Mouse (Mus musculus): Measurements from ENCODE around the gene Ctnna3. TPM values are rescaled to one million over a fixed set of nuclear protein-coding genes. Genes with fewer than 3 reads are reported as not detected.
A peak's percentile ranks its signal among the peaks of the same experiment; 100 is the strongest.
"Not testable (repeated sequence)": the region's sequence is repeated elsewhere in the genome, so short reads cannot be mapped to it uniquely, and the experiment has no call there.

The Ctnna3 gene
- polyA plus RNA-seq, 1 experiment = 1.3 TPM

- no peak overlapping the region for H3K4me3 ChIP-seq (ENCODE audit: insufficient read depth, low read length)
- no peak overlapping the region for H3K27ac ChIP-seq (ENCODE audit: insufficient read depth, low read length)
- no peak for TF ChIP-seq CTCF (IDR thresholded peaks at IDR 0.05; ENCODE audit: extremely low read depth, insufficient read depth, low read length)
- TF ChIP-seq POLR2A (IDR thresholded peaks at IDR 0.05; ENCODE audit: extremely low read depth, insufficient read depth, low read length) = no peak
- H3K4me1 ChIP-seq (ENCODE audit: control insufficient read depth, insufficient read depth, low read length) = no peaks in the 10 kb centered on the region
Measured at GRCm38 (mm10) chr10:64710017-64710416, 1280.1 kb downstream of the Ctnna3 start.

GRCm38 (mm10) chr10:64718036-64718435 lies 1288.1 kb downstream of the Ctnna3 start:
- TF ChIP-seq POLR2A (IDR thresholded peaks at IDR 0.05; ENCODE audit: extremely low read depth, insufficient read depth, low read length) = no peak
- no peak for TF ChIP-seq CTCF (IDR thresholded peaks at IDR 0.05; ENCODE audit: extremely low read depth, insufficient read depth, low read length)

DNA sequence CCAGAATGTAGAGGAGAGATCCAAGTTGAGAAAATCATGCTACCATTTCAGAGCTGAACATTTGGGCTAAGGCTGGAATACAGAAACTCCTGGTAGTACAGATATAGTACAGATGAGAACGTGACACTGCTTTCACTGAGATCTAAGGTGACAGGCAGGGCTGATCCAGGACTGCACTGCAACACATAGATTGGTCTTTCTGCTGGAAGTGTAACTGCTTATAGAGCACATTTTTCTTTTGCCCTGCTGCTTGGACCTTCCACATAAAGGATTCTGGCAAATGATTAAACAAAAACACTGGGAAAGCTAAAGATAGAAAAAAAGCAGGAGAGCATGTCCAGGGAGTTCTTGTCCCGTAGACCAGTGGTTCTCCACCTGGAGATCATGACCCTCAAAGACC lies 1305.8 kb downstream of the Ctnna3 start:
- no peak overlapping the region for H3K27ac ChIP-seq (ENCODE audit: insufficient read depth, low read length)
- H3K4me1 ChIP-seq (ENCODE audit: control insufficient read depth, insufficient read depth, low read length) = no peaks in the 10 kb centered on the region
- TF ChIP-seq CTCF (IDR thresholded peaks at IDR 0.05; ENCODE audit: extremely low read depth, insufficient read depth, low read length) (no peak), POLR2A (IDR thresholded peaks at IDR 0.05; ENCODE audit: extremely low read depth, insufficient read depth, low read length) (no peak)
- H3K4me3 ChIP-seq (ENCODE audit: insufficient read depth, low read length) = no peak overlapping the region

More at GRCm38 (mm10) chr10:64718036-64718435, 1288.1 kb downstream of the Ctnna3 start:
- Histone ChIP-seq H3K4me3 (ENCODE audit: insufficient read depth, low read length) (no peak overlapping the region), H3K4me1 (ENCODE audit: control insufficient read depth, insufficient read depth, low read length) (no peaks in the 10 kb centered on the region), H3K27ac (ENCODE audit: insufficient read depth, low read length) (no peak overlapping the region)

DNA sequence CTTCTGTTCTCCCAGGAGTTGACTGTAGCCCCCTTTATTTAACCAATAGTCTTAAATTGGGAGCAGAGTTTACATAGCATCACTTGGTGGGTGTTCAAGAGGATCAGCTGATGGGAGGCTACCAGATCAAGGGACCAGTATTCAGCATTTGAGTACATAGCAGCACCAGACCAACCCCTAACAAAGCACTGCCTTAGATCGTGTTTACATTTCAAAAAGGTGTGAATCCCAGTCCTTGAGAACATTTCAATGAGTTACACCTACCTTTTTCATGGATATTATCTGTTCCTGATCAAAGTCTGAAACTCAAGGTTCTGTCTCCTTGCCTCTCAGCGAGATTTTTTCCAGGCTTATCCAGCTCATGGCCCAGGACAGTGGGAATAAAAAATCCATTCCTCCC lies 1306.7 kb downstream of the Ctnna3 start:
- TF ChIP-seq CTCF (IDR thresholded peaks at IDR 0.05; ENCODE audit: extremely low read depth, insufficient read depth, low read length) (no peak), POLR2A (IDR thresholded peaks at IDR 0.05; ENCODE audit: extremely low read depth, insufficient read depth, low read length) (no peak)
- Histone ChIP-seq H3K4me1 (ENCODE audit: control insufficient read depth, insufficient read depth, low read length) (no peaks in the 10 kb centered on the region), H3K4me3 (ENCODE audit: insufficient read depth, low read length) (no peak overlapping the region), H3K27ac (ENCODE audit: insufficient read depth, low read length) (no peak overlapping the region)

DNA sequence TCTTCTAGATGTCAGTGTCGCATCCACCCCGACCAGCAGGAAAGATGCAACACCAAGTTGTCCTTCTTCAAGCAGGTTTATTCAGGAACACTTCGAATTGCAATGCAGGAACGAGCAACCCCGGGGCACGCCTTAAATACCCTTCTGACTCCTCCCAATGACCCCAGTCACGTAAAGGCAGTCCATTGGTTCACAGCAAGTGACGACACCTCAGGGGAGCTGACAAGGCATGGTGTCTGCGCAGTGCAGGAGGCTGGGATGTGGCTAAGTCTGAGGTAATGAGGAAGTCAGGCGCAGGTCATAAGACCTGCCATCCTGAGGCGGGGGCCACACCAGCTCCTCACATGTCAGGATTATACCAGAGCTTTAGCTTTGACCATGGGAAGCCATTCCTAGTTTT lies 1311.8 kb downstream of the Ctnna3 start:
- H3K27ac ChIP-seq (ENCODE audit: insufficient read depth, low read length); H3K4me3 ChIP-seq (ENCODE audit: insufficient read depth, low read length); H3K4me1 ChIP-seq (ENCODE audit: control insufficient read depth, insufficient read depth, low read length): not testable (repeated sequence)

GRCm38 (mm10) chr10:64744099-64744498 lies 1314.2 kb downstream of the Ctnna3 start:
- not testable (repeated sequence) for H3K4me1 ChIP-seq (ENCODE audit: control insufficient read depth, insufficient read depth, low read length); H3K4me3 ChIP-seq (ENCODE audit: insufficient read depth, low read length); H3K27ac ChIP-seq (ENCODE audit: insufficient read depth, low read length)

DNA sequence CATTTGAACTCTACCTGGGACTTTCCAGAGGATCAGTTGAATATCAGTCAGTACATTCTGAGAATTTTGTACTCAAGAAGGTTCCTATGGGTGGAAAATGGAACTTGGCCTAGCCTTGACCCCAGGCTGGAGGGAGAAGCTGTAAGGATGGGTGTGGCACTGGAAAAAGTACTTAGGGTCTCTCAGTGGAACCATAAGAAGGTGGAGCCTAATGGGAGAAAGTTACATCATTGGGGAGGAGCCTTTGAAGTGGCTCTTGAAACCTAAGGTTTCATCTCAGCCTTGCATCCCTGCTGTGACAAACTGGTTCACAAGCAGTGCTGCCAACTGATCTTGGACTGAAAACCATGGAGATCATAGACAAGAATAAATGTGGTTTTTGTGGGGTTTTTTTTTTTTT lies 1318.8 kb downstream of the Ctnna3 start:
- no peak overlapping the region for H3K27ac ChIP-seq (ENCODE audit: insufficient read depth, low read length)
- no peak overlapping the region for H3K4me3 ChIP-seq (ENCODE audit: insufficient read depth, low read length)
- H3K4me1 ChIP-seq (ENCODE audit: control insufficient read depth, insufficient read depth, low read length) = no peaks in the 10 kb centered on the region
- TF ChIP-seq POLR2A (IDR thresholded peaks at IDR 0.05; ENCODE audit: extremely low read depth, insufficient read depth, low read length) (no peak), CTCF (IDR thresholded peaks at IDR 0.05; ENCODE audit: extremely low read depth, insufficient read depth, low read length) (no peak)

DNA sequence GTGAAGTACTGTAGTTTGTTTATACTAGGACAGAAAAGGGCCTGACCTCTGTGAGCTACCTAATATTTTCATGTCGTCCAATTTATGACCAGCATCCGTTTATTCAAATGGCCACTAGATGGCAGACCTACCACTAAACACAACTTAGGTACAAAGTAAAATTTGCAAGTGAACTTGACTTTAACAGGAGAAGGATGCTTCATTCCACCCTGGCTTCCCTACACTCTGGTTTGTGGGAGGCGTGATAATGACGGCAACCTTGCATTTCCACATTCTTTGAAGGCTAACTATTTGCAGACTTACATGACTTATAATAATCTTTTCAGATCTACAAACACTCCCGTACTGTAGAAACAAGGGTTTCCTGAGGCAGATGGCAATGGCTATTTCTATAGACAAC lies 1320.9 kb downstream of the Ctnna3 start:
- no peaks in the 10 kb centered on the region for H3K4me1 ChIP-seq (ENCODE audit: control insufficient read depth, insufficient read depth, low read length)
- H3K4me3 ChIP-seq (ENCODE audit: insufficient read depth, low read length) = no peak overlapping the region
- TF ChIP-seq POLR2A (IDR thresholded peaks at IDR 0.05; ENCODE audit: extremely low read depth, insufficient read depth, low read length) (no peak), CTCF (IDR thresholded peaks at IDR 0.05; ENCODE audit: extremely low read depth, insufficient read depth, low read length) (peak; percentile 30)
- no peak overlapping the region for H3K27ac ChIP-seq (ENCODE audit: insufficient read depth, low read length)

DNA sequence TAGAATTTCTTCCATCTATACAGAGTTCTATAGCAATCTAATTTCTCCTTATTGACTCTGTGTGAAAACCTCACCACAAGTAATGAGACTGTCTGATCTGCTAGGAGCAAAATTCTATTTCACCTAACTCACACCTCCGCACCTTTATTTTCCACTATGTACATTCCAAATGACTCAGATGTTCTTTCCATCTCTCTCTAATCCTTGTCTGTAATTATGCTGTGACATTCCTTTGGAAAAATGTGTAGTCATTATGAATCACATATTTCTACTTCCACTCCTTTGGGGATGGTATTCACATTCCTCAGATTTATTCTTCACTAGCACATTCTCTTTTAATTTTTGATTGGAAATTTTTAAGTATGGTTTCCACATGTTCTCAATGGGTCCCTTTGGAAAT lies 1406.4 kb downstream of the Ctnna3 start:
- Histone ChIP-seq H3K4me1 (ENCODE audit: control insufficient read depth, insufficient read depth, low read length) (no peaks in the 10 kb centered on the region), H3K27ac (ENCODE audit: insufficient read depth, low read length) (no peak overlapping the region), H3K4me3 (ENCODE audit: insufficient read depth, low read length) (no peak overlapping the region)
- no peak for TF ChIP-seq CTCF (IDR thresholded peaks at IDR 0.05; ENCODE audit: extremely low read depth, insufficient read depth, low read length)
- TF ChIP-seq POLR2A (IDR thresholded peaks at IDR 0.05; ENCODE audit: extremely low read depth, insufficient read depth, low read length) = no peak

DNA sequence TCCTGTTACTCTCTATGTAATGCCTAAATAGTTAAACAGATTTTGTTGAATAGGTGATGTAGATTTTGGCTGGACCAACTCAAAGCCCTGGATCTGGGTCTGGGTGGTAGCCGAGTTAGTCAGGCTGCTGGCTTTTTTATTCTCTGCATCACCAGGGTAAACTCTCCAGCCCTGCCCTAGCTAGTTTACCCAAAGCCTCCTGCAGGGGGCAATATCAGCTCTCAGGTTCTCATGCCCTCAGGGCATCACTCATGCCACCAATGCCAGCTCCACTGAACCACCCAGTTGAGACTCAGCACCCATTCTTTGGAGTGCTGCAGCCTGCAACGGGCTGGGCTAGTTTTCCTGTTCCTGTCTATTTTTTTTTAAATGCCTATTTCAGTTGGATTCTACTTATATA lies 1431.5 kb downstream of the Ctnna3 start:
- TF ChIP-seq POLR2A (IDR thresholded peaks at IDR 0.05; ENCODE audit: extremely low read depth, insufficient read depth, low read length) (no peak), CTCF (IDR thresholded peaks at IDR 0.05; ENCODE audit: extremely low read depth, insufficient read depth, low read length) (no peak)
- no peak overlapping the region for H3K4me3 ChIP-seq (ENCODE audit: insufficient read depth, low read length)
- no peaks in the 10 kb centered on the region for H3K4me1 ChIP-seq (ENCODE audit: control insufficient read depth, insufficient read depth, low read length)
- no peak overlapping the region for H3K27ac ChIP-seq (ENCODE audit: insufficient read depth, low read length)

- TF ChIP-seq POLR2A (IDR thresholded peaks at IDR 0.05; ENCODE audit: extremely low read depth, insufficient read depth, low read length) = no peak
- TF ChIP-seq CTCF (IDR thresholded peaks at IDR 0.05; ENCODE audit: extremely low read depth, insufficient read depth, low read length) = no peak
- H3K27ac ChIP-seq (ENCODE audit: insufficient read depth, low read length) = no peak overlapping the region
- no peak overlapping the region for H3K4me3 ChIP-seq (ENCODE audit: insufficient read depth, low read length)
- H3K4me1 ChIP-seq (ENCODE audit: control insufficient read depth, insufficient read depth, low read length) = no peaks in the 10 kb centered on the region
Measured at GRCm38 (mm10) chr10:64870888-64871287, 1441.0 kb downstream of the Ctnna3 start.
